Mouse (Mus musculus) heart, adult 2 months (tissue): ENCODE measurements around the gene Wdr37.

Experiments used
- CTCF ChIP-seq: fragments of 200-600 bp; IDR thresholded peaks from 2 replicates; pipeline ENCODE4 v1.8.1; 2022; ENCODE audit warnings: antibody characterized with exemption, mild to moderate bottlenecking, moderate library complexity
- POLR2A ChIP-seq: fragments of 200-500 bp; IDR thresholded peaks from 2 replicates; pipeline ENCODE4 v1.6.1; 2011; ENCODE audit warnings: mild to moderate bottlenecking, low read depth, low read length, control low read depth; ENCODE audit not compliant: insufficient read depth

DNA sequence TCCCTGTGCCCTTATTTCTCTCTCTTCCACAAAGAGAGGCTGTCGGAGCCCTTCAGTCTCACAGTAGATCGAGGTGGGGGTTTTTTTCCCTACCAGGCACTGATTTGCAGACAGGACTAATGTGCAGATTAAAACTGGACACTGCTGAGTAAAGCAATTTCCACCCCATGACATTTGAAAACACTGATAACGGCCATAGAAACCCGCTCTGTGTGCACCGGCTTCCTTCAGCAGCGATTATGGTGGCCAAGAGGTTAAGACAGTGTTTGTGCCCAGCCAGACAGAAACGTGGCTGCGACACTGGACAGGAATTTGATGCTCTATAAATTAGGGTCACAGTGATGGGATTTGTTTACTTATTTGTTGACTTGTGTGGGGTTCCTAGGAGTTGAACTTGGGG lies 78.5 kb downstream of the Wdr37 start:
- no peak for TF ChIP-seq CTCF
- TF ChIP-seq POLR2A: no peak
